Mouse (Mus musculus): ENCODE measurements around the gene 1700001C02Rik. TPM values are rescaled to one million over a fixed set of nuclear protein-coding genes. Genes with fewer than 3 reads are reported as not detected.

Gene 1700001C02Rik
- polyA plus RNA-seq, 1 experiment from 2014 or later = not detected

DNA sequence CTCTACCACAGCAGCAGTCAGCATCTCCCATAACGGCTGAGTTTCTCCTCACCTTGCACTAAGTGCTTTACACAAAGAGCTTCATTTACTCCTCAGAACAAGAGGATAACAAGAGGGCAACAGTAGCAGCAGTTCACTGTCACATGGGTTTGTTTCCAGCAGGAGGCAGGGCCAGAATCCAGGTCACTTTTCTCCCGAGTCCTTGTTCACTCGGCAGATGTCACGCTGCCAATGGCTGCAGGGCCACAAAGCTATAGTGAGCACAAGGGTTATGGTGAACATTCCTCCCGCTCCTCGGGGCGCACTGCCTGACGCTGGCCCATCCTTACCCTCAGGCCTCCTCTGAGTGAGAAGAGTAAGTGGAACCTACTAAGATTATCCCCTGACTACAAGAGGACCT lies 17.7 kb downstream of the 1700001C02Rik start:
- ATAC-seq (replicated peaks; ENCODE audit: low FRiP score) = no peak
- WGBS = 79% methylated on average over 8 of the region's 8 CpGs
- Histone ChIP-seq H3K4me3 (ENCODE audit: low read depth, low read length) (no peak overlapping the region), H3K36me3 (ENCODE audit: control insufficient read depth, insufficient read depth, low read length) (no peaks in the 10 kb centered on the region), H3K9me3 (ENCODE audit: control insufficient read depth, low read length) (no peaks in the 10 kb centered on the region), H3K4me2 (no peak overlapping the region), H3K27me3 (replicated peaks; ENCODE audit: control insufficient read depth, insufficient read depth, low read length) (no peaks in the 10 kb centered on the region), H3K4me1 (replicated peaks; ENCODE audit: control insufficient read depth, insufficient read depth, low read length) (no peaks in the 10 kb centered on the region), H3K27ac (ENCODE audit: low read depth, low read length) (no peak overlapping the region), H3K9ac (ENCODE audit: low read depth, low read length) (no peak overlapping the region)
- DNase-seq (ENCODE audit: low spot score) = no peak

DNA sequence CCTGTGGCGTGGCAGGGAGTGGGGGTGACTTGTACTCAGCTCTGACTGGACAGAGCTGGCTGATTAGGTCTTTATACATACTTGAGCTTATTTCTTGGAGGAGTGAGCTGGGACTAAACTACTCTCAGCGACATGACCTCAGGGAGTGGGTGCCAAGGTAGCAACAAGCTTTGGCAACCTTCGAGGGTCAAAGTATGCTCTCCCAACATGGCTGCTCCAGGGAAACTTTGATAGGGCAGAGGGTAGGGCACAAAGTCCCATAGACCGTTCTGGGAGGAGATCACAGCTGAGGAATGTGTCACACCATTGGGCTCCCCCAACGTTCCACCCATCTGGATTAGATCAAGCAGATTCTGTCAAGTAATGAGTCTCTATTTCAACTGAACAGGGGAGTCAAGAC lies 18.7 kb downstream of the 1700001C02Rik start:
- H3K9ac ChIP-seq (ENCODE audit: low read depth, low read length) = no peak overlapping the region
- no peak overlapping the region for H3K4me3 ChIP-seq (ENCODE audit: low read depth, low read length)
- H3K4me1 ChIP-seq (replicated peaks; ENCODE audit: control insufficient read depth, insufficient read depth, low read length) = no peaks in the 10 kb centered on the region
- ATAC-seq (replicated peaks; ENCODE audit: low FRiP score) (no peak), DNase-seq (ENCODE audit: low spot score) (no peak)
- no peak overlapping the region for H3K4me2 ChIP-seq
- H3K36me3 ChIP-seq (ENCODE audit: control insufficient read depth, insufficient read depth, low read length) = no peaks in the 10 kb centered on the region
- WGBS = 73% methylated on average over 5 of the region's 5 CpGs
- no peak overlapping the region for H3K27ac ChIP-seq (ENCODE audit: low read depth, low read length)
- no peaks in the 10 kb centered on the region for H3K27me3 ChIP-seq (replicated peaks; ENCODE audit: control insufficient read depth, insufficient read depth, low read length)
- H3K9me3 ChIP-seq (ENCODE audit: control insufficient read depth, low read length) = no peaks in the 10 kb centered on the region

DNA sequence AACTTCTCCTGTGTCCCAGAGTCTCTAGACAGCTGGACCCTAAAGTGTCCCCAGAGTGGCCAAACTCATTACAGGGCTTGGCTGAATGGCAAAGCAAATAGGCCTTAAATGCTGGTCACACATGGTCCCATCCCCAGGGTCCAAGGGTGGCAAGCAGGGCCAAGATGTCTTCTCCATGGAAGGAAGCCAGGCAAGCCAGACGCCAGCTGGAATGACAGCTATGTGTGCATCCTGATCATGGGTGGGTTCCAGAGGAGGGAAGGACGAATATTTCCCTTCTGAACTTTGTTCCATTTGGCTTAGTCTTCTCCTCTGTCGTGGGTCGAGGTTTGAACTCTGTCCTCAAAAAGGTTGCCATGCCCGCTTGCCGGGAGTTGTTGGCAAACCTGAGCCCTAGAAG lies 19.3 kb downstream of the 1700001C02Rik start:
- 78% methylated on average over 6 of the region's 6 CpGs for WGBS
- no peak for ATAC-seq (replicated peaks; ENCODE audit: low FRiP score)
- no peaks in the 10 kb centered on the region for H3K36me3 ChIP-seq (ENCODE audit: control insufficient read depth, insufficient read depth, low read length)

DNA sequence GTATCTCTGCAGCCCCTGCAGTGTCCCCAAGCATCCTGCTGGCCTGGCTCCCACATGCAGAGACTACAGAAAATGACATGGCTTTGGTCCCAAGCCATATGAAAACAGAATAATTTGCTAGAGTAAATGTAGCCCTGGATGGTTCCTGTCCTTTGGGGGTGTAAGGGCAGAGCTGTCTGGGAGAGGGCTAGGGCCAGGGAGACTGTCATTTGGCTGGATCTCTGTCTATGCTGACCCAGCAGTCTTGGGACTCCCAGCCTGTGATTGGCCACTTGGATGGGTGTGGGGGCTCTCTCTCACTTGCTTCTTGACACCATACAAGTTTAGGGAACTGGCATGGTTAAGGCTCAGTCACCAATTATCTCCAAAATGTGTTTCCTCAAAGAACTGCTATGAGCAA lies 24.4 kb downstream of the 1700001C02Rik start:
- DNase-seq (ENCODE audit: low spot score) = no peak
- no peaks in the 10 kb centered on the region for H3K4me1 ChIP-seq (replicated peaks; ENCODE audit: control insufficient read depth, insufficient read depth, low read length)

More for the DNA sequence above, 19.3 kb downstream of the 1700001C02Rik start:
- DNase-seq (ENCODE audit: low spot score) = no peak
- no peak overlapping the region for H3K9ac ChIP-seq (ENCODE audit: low read depth, low read length)
- no peak overlapping the region for H3K4me3 ChIP-seq (ENCODE audit: low read depth, low read length)
- H3K4me1 ChIP-seq (replicated peaks; ENCODE audit: control insufficient read depth, insufficient read depth, low read length) = no peaks in the 10 kb centered on the region
- H3K4me2 ChIP-seq = no peak overlapping the region
- no peak overlapping the region for H3K27ac ChIP-seq (ENCODE audit: low read depth, low read length)
- no peaks in the 10 kb centered on the region for H3K9me3 ChIP-seq (ENCODE audit: control insufficient read depth, low read length)
- H3K27me3 ChIP-seq (replicated peaks; ENCODE audit: control insufficient read depth, insufficient read depth, low read length) = no peaks in the 10 kb centered on the region

DNA sequence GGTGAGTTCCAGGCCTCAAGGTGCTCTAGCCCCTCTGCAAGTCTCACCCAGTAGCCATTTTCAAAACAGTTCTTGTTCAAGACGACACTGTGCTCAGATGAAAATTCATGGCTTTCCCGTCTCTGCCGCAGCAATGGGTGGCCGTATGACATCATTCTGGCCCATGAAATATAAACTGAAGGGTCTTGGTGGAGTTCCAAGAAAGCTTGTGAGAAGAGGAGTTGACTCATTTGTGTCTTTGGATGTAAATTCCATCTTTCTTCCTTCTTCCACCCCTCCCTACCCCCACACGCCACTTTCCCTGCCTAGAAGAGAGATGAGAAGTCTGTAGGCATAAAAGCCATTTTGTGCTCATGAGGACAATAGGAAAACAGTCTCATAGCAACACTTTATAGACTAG lies 25.0 kb downstream of the 1700001C02Rik start:
- WGBS = 78% methylated on average over 5 of the region's 5 CpGs
- H3K9me3 ChIP-seq (ENCODE audit: control insufficient read depth, low read length) = no peaks in the 10 kb centered on the region
- no peaks in the 10 kb centered on the region for H3K27me3 ChIP-seq (replicated peaks; ENCODE audit: control insufficient read depth, insufficient read depth, low read length)
- DNase-seq (ENCODE audit: low spot score) = no peak
- H3K36me3 ChIP-seq (ENCODE audit: control insufficient read depth, insufficient read depth, low read length) = no peaks in the 10 kb centered on the region
- H3K4me2 ChIP-seq = no peak overlapping the region
- no peaks in the 10 kb centered on the region for H3K4me1 ChIP-seq (replicated peaks; ENCODE audit: control insufficient read depth, insufficient read depth, low read length)
- no peak for ATAC-seq (replicated peaks; ENCODE audit: low FRiP score)
- H3K27ac ChIP-seq (ENCODE audit: low read depth, low read length) = no peak overlapping the region
- no peak overlapping the region for H3K4me3 ChIP-seq (ENCODE audit: low read depth, low read length)
- no peak overlapping the region for H3K9ac ChIP-seq (ENCODE audit: low read depth, low read length)

More for the DNA sequence above, 24.4 kb downstream of the 1700001C02Rik start:
- Histone ChIP-seq H3K4me3 (ENCODE audit: low read depth, low read length) (no peak overlapping the region), H3K27ac (ENCODE audit: low read depth, low read length) (no peak overlapping the region), H3K4me2 (no peak overlapping the region), H3K9me3 (ENCODE audit: control insufficient read depth, low read length) (no peaks in the 10 kb centered on the region), H3K36me3 (ENCODE audit: control insufficient read depth, insufficient read depth, low read length) (no peaks in the 10 kb centered on the region), H3K27me3 (replicated peaks; ENCODE audit: control insufficient read depth, insufficient read depth, low read length) (no peaks in the 10 kb centered on the region), H3K9ac (ENCODE audit: low read depth, low read length) (no peak overlapping the region)
- no peak for ATAC-seq (replicated peaks; ENCODE audit: low FRiP score)

DNA sequence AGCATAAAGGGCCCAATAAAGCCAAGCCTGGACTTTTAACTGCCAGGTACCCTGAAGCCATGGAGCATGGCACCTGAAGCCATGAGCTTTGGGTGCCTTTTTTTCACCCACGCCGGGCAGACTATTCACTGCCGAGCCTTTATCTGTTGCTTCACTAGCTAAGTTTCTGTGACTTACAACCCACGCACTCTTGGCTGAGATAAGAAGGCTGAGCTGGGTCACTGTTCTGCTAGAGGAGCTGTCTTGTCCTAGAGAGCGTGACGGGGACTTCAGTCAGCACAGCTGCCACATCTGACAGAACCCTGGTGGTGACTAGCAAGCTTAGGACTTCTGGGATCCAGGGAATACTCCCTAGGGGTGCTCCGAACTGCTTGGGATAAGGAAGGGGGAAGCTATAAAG lies 27.9 kb downstream of the 1700001C02Rik start:
- H3K36me3 ChIP-seq (ENCODE audit: control insufficient read depth, insufficient read depth, low read length) = no peaks in the 10 kb centered on the region
- H3K27ac ChIP-seq (ENCODE audit: low read depth, low read length) = no peak overlapping the region
- H3K4me1 ChIP-seq (replicated peaks; ENCODE audit: control insufficient read depth, insufficient read depth, low read length) = no peaks in the 10 kb centered on the region
- H3K27me3 ChIP-seq (replicated peaks; ENCODE audit: control insufficient read depth, insufficient read depth, low read length) = no peaks in the 10 kb centered on the region
- H3K9me3 ChIP-seq (ENCODE audit: control insufficient read depth, low read length) = no peaks in the 10 kb centered on the region
- DNase-seq (ENCODE audit: low spot score) (no peak), ATAC-seq (replicated peaks; ENCODE audit: low FRiP score) (no peak)
- no peak overlapping the region for H3K4me2 ChIP-seq
- no peak overlapping the region for H3K4me3 ChIP-seq (ENCODE audit: low read depth, low read length)
- H3K9ac ChIP-seq (ENCODE audit: low read depth, low read length) = no peak overlapping the region
- 48% methylated on average over 7 of the region's 7 CpGs for WGBS

DNA sequence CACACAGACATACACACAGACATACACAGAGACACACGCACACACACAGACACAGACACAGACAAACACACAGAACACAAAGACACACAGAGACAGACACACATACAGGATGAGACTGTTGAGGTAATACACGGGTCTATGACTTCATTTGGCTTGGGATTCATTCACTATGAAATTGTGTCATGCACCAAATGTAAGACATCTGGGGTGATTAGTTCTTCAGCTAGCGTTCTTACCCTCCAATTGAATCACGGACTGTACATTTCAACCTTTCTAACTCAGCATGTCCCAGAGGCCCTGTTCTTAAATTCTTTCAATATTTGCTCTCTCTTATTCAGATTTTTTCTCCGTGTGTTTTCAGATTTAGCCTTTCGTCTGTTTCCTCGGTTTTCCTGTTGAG lies 28.8 kb downstream of the 1700001C02Rik start:
- Histone ChIP-seq H3K4me3 (ENCODE audit: low read depth, low read length) (no peak overlapping the region), H3K27me3 (replicated peaks; ENCODE audit: control insufficient read depth, insufficient read depth, low read length) (no peaks in the 10 kb centered on the region), H3K4me1 (replicated peaks; ENCODE audit: control insufficient read depth, insufficient read depth, low read length) (no peaks in the 10 kb centered on the region), H3K27ac (ENCODE audit: low read depth, low read length) (no peak overlapping the region), H3K9me3 (ENCODE audit: control insufficient read depth, low read length) (no peaks in the 10 kb centered on the region), H3K9ac (ENCODE audit: low read depth, low read length) (no peak overlapping the region), H3K4me2 (no peak overlapping the region), H3K36me3 (ENCODE audit: control insufficient read depth, insufficient read depth, low read length) (no peaks in the 10 kb centered on the region)
- no peak for ATAC-seq (replicated peaks; ENCODE audit: low FRiP score)
- 83% methylated on average over 7 of the region's 7 CpGs for WGBS
- DNase-seq (ENCODE audit: low spot score) = no peak

DNA sequence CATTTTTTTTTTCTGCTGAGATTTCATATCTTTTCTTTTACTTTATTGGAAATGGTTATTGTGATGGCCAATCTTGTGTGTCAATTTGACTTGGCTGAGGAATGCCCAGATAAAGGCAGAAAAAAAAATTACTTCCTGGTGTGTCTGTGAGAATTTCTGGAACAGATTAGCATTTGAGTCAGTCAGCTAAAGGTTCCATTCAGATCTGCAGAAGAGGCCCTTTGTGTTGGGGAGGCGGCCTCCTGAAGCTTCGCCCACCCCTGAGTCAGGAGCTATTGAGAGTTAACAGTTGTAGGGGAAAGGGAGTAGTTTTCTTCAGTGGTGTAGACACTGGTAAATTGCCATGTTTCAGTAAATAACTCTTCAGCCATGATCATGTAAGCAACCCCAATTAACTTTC lies 29.4 kb downstream of the 1700001C02Rik start:
- ATAC-seq (replicated peaks; ENCODE audit: low FRiP score) (no peak), DNase-seq (ENCODE audit: low spot score) (no peak)
- H3K36me3 ChIP-seq (ENCODE audit: control insufficient read depth, insufficient read depth, low read length) = no peaks in the 10 kb centered on the region
- H3K27ac ChIP-seq (ENCODE audit: low read depth, low read length) = no peak overlapping the region
- no peaks in the 10 kb centered on the region for H3K4me1 ChIP-seq (replicated peaks; ENCODE audit: control insufficient read depth, insufficient read depth, low read length)
- H3K9me3 ChIP-seq (ENCODE audit: control insufficient read depth, low read length) = no peaks in the 10 kb centered on the region
- H3K27me3 ChIP-seq (replicated peaks; ENCODE audit: control insufficient read depth, insufficient read depth, low read length) = no peaks in the 10 kb centered on the region
- WGBS = 71% methylated on average over 2 of the region's 2 CpGs
- no peak overlapping the region for H3K4me2 ChIP-seq
- H3K4me3 ChIP-seq (ENCODE audit: low read depth, low read length) = no peak overlapping the region
- no peak overlapping the region for H3K9ac ChIP-seq (ENCODE audit: low read depth, low read length)

DNA sequence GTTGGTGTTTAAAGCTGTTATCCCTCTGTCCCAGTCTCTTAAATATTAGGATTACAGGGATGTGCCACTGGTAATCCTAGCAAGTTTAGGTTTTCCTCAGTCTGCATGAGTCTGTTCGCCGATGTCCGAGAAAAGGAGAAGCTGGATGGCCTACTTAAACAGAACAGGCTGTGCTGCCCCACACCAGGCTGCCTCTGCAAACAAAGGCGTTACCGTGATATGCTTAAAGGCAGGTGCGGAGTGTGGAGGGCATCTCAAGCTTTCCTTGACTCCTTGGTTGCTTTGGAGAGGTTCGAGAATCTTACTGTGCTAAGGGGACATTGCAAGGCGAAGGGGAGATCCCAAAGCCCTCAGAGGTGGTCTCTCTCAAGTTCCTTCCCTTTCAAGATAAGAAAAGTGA lies 31.0 kb downstream of the 1700001C02Rik start:
- DNase-seq (ENCODE audit: low spot score) = no peak
- H3K4me2 ChIP-seq = no peak overlapping the region

More for the DNA sequence above, 31.0 kb downstream of the 1700001C02Rik start:
- Histone ChIP-seq H3K4me3 (ENCODE audit: low read depth, low read length) (no peak overlapping the region), H3K27me3 (replicated peaks; ENCODE audit: control insufficient read depth, insufficient read depth, low read length) (no peaks in the 10 kb centered on the region), H3K9me3 (ENCODE audit: control insufficient read depth, low read length) (no peaks in the 10 kb centered on the region), H3K27ac (ENCODE audit: low read depth, low read length) (no peak overlapping the region), H3K4me1 (replicated peaks; ENCODE audit: control insufficient read depth, insufficient read depth, low read length) (no peaks in the 10 kb centered on the region), H3K36me3 (ENCODE audit: control insufficient read depth, insufficient read depth, low read length) (no peaks in the 10 kb centered on the region), H3K9ac (ENCODE audit: low read depth, low read length) (no peak overlapping the region)
- no peak for ATAC-seq (replicated peaks; ENCODE audit: low FRiP score)
- 77% methylated on average over 8 of the region's 8 CpGs for WGBS
